Mouse (Mus musculus) ES-Bruce4 (cell line): ENCODE data around the gene Galnt9.

ENCODE experiments used
- CTCF ChIP-seq: IDR thresholded peaks from one replicate; pipeline ENCODE4 v1.8.1; 2011; ENCODE audit warnings: low read depth, low read length
- POLR2A ChIP-seq: IDR thresholded peaks from one replicate; pipeline ENCODE4 v1.8.1; 2011; ENCODE audit warnings: low read length; ENCODE audit not compliant: insufficient read depth

- TF ChIP-seq POLR2A: no peak
- TF ChIP-seq CTCF: no peak
Observed at GRCm38 (mm10) chr5:110506856-110507255, 37.3 kb upstream of the Galnt9 start.
